Mouse (Mus musculus) spleen, adult 2 months (tissue): ENCODE measurements around the gene Zpbp2. TPM values are rescaled to one million over a fixed set of nuclear protein-coding genes. Genes with fewer than 3 reads are reported as not detected.

ENCODE experiments used
- DNase-seq, 2 experiments: peaks; one replicate each; pipeline versions ENCODE4 v3.0.0 to v3.0.0-alpha.2; 2012 to 2021; ENCODE audit warnings: low spot score in 2 of 2, low read depth in 1 of 2
- H3K27ac ChIP-seq: fragments of 200-500 bp; 2 replicates; pipeline ENCODE4 v1.5.1; 2012; ENCODE audit warnings: low read length, inconsistent platforms; ENCODE audit not compliant: insufficient read depth
- H3K27me3 ChIP-seq: fragments of 200-500 bp; 2 replicates; pipeline ENCODE4 v1.6.1; 2012; ENCODE audit warnings: mild to moderate bottlenecking, moderate library complexity, low read length, inconsistent platforms; ENCODE audit not compliant: control insufficient read depth, insufficient read depth
- H3K36me3 ChIP-seq: fragments of 200-500 bp; 2 replicates; pipeline ENCODE4 v1.6.1; 2012; ENCODE audit warnings: mild to moderate bottlenecking, low read length, inconsistent platforms; ENCODE audit not compliant: control insufficient read depth, insufficient read depth
- H3K4me1 ChIP-seq: fragments of 200-500 bp; 2 replicates; pipeline ENCODE4 v1.6.1; 2011; ENCODE audit warnings: inconsistent platforms; ENCODE audit not compliant: control insufficient read depth, insufficient read depth, insufficient read length
- H3K4me3 ChIP-seq: fragments of 200-500 bp; 2 replicates; pipeline ENCODE4 v1.5.1; 2011; ENCODE audit warnings: mild to moderate bottlenecking, inconsistent platforms; ENCODE audit not compliant: insufficient read depth, insufficient read length; ENCODE audit errors: extremely low read depth
- CTCF ChIP-seq: fragments of 200-500 bp; IDR thresholded peaks from 2 replicates; pipeline ENCODE4 v1.5.1; 2011; ENCODE audit warnings: mild to moderate bottlenecking, inconsistent platforms; ENCODE audit not compliant: insufficient read depth, insufficient read length, insufficient replicate concordance; ENCODE audit errors: extremely low read depth
- POLR2A ChIP-seq: fragments of 200-500 bp; IDR thresholded peaks from 2 replicates; pipeline ENCODE4 v1.6.1; 2011; ENCODE audit warnings: low read depth, low read length, inconsistent platforms
- WGBS: fragments of 180-500 bp; shearing (Covaris S2); methylation state at CpG from one replicate; pipeline ENCODE4 v1.1.7; 2018; 5-methylcytosine and 5-hydroxymethylcytosine counted together
- polyA plus RNA-seq: library from polyadenylated mRNA; depleted of rRNA; stranded (reverse); fragments of >200 nt; gene quantifications from 2 replicates; pipeline ENCODE4 v1.2.3, GENCODE M21; 2012; rRNA removed

Zpbp2 gene
- polyA plus RNA-seq: 1.2 TPM in 2 replicates

- Histone ChIP-seq H3K4me1 (peaks cover 13% of the 10 kb centered on the region), H3K27ac (peak within 1 kb of the TSS; percentile 98), H3K27me3 (no peaks in the 10 kb centered on the region), H3K4me3 (peak within 1 kb of the TSS; percentile 83), H3K36me3 (no peaks in the 10 kb centered on the region)
- TF ChIP-seq POLR2A (peak; percentile 49; the same call in 1 of the 2 replicates), CTCF (no peak)
- WGBS: under 1% methylated on average over 51 of the region's 51 CpGs
- peak; percentile 92 to 94 for DNase-seq
Measured at GRCm38 (mm10) chr11:98550975-98551828, at the start of gene Zpbp2. TSS of gene Zpbp2 (plus strand) at chr11:98551097.

- TF ChIP-seq CTCF: no peak
- no peak for TF ChIP-seq POLR2A
- Histone ChIP-seq H3K27ac (no peak overlapping the region), H3K36me3 (peaks cover 27% of the 10 kb centered on the region), H3K27me3 (no peaks in the 10 kb centered on the region), H3K4me3 (no peak overlapping the region), H3K4me1 (no peaks in the 10 kb centered on the region)
- no peak for DNase-seq
- 68% methylated on average over 3 of the region's 3 CpGs for WGBS
Measured at GRCm38 (mm10) chr11:98504926-98505325, 46.0 kb upstream of the Zpbp2 start.

DNA sequence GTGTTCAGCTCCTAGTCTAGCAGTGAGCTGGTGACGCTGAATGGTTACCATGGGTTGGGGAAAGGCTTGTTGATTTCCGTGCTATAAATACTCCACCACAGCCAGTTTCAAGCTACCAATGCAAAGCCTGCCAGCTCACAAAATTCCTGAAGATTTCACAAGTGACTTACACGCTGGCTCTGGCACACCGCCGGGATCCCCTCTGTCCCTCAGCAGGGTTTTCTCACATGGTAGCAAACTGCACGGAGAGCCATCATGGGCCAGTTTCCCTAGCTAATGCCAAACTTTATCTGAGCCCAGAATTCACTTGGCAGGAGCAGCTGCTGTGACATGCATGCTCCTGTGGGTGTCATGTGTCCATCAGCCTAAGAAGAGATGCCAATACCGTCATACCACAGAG is 41.5 kb upstream of the Zpbp2 start:
- H3K27ac ChIP-seq: no peak overlapping the region
- H3K27me3 ChIP-seq: no peaks in the 10 kb centered on the region
- WGBS: 80% methylated on average over 7 of the region's 7 CpGs
- TF ChIP-seq POLR2A (no peak), CTCF (no peak)
- H3K36me3 ChIP-seq: peaks cover 21% of the 10 kb centered on the region
- DNase-seq: no peak
- H3K4me1 ChIP-seq: peaks cover 4% of the 10 kb centered on the region; the same call in 1 of the 2 replicates
- no peak overlapping the region for H3K4me3 ChIP-seq

DNA sequence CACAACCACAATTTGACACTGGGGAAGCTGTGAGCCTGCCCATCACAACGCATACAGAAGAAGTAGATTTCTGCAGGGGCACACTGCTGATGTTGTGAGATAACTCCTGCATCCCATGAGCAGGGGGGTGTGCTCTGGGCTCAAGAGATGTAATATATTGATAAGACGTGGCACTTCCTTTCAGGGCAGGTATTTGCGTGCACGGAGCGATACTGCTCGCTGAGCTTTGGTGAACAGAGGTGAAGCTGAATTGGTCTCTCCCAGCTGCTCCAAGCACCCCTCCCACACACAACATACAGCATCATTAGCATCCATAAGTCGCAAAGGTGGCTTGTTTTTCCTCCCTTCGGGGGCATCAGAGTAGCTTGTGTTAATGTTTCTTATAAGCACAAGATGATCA is 40.8 kb upstream of the Zpbp2 start:
- H3K4me3 ChIP-seq: no peak overlapping the region
- no peaks in the 10 kb centered on the region for H3K27me3 ChIP-seq
- H3K4me1 ChIP-seq: peaks cover 7% of the 10 kb centered on the region; the same call in 1 of the 2 replicates
- H3K27ac ChIP-seq: 0 out of 2 replicates have a peak overlapping the region, but pooled peaks have one; percentile 12
- 48% methylated on average over 8 of the region's 8 CpGs for WGBS
- TF ChIP-seq POLR2A (no peak), CTCF (no peak)
- no peak for DNase-seq
- H3K36me3 ChIP-seq: peaks cover 21% of the 10 kb centered on the region

DNA sequence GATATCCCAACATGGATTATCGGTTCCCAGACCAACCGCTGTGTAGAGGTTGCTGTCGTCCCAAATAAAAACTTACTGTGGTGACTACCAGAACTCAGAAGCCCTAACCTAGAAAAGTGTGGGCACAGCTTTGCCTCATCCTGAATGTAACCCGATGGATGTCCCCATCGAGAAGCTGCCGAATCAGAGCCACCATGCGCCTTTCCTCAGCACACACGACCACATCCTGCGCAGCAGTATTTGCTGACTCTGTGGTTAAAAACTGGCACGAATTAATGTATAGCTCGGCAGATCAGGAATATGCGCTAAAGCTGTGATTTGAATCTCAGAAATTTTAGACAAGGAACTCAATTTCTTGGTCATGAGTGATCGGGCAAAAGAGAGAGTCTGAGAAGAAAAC is 38.0 kb upstream of the Zpbp2 start:
- Histone ChIP-seq H3K4me3 (no peak overlapping the region), H3K27me3 (no peaks in the 10 kb centered on the region), H3K36me3 (peaks cover 32% of the 10 kb centered on the region), H3K4me1 (peaks cover 9% of the 10 kb centered on the region; the same call in 1 of the 2 replicates), H3K27ac (no peak overlapping the region)
- no peak for DNase-seq
- TF ChIP-seq CTCF: no peak
- no peak for TF ChIP-seq POLR2A
- 45% methylated on average over 13 of the region's 13 CpGs for WGBS

DNA sequence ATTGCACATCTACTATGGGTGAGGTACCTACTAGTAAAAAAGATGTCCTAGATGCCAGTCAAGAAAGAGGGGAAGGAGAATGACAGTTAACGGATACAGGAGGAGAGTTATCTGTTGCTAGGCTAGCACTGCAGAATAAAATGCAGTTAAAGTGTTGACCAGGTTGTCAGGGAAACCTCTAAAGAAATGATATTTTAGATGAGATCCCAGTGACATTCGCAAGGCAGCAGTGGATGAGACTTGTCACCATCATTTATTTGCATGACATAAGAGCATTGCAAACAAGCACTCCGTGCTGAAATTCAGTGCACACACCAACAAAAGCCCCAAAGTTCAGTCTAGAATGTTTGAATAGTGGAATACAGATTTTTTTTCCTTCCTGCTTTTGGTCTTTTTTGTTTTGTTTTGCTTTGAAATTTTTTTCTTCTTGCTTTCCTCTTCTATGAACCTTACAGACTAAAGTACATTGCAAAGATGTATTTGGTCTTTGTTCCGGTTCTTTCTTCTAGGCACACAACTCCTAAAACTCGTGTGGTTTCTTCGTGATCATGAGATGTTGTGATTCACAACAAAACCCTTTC is 37.5 kb upstream of the Zpbp2 start:
- H3K27me3 ChIP-seq: no peaks in the 10 kb centered on the region
- no peak overlapping the region for H3K4me3 ChIP-seq
- peaks cover 9% of the 10 kb centered on the region; the same call in 1 of the 2 replicates for H3K4me1 ChIP-seq
- peaks cover 30% of the 10 kb centered on the region for H3K36me3 ChIP-seq
- no peak overlapping the region for H3K27ac ChIP-seq
- no peak for DNase-seq
- WGBS: 60% methylated on average over 6 of the region's 6 CpGs
- TF ChIP-seq CTCF (no peak), POLR2A (no peak)
